Mouse (Mus musculus) megakaryocyte, adult 5-6 weeks (primary cell): Measurements from ENCODE around the gene Srsf11. TPM values are rescaled to one million over a fixed set of nuclear protein-coding genes. Genes with fewer than 3 reads are reported as not detected.
A peak's percentile ranks its signal among the peaks of the same experiment; 100 is the strongest.

Source experiments
- ATAC-seq: 2 replicates; pipeline ENCODE4 v1.8.0; 2016; ENCODE audit warnings: mild to moderate bottlenecking, inconsistent platforms; ENCODE audit not compliant: poor library complexity, severe bottlenecking
- total RNA-seq, 2 experiments: library from RNA; stranded (forward) in 1 of 2; stranded (reverse) in 1 of 2; fragments of 153-499, 151-499 nt in 1 of 2; fragments of 221-1000, 200-1000 nt in 1 of 2; gene quantifications; 2 replicates each; pipeline versions ENCODE4 v1.2.3 to v1.2.4; 2015 to 2017

Srsf11 gene
- total RNA-seq (2015) = 162 and 164 TPM in 2 replicates
- 196 TPM in 2 replicates for total RNA-seq (2017)

GRCm38 (mm10) chr3:158036329-158036988 is at the start of gene Srsf11, which contains the start of gene Lrrc40:
Srsf11 (minus strand) TSS chr3:158036639.
Lrrc40 (plus strand) TSS chr3:158036662.
- ATAC-seq = peak; percentile 82

GRCm38 (mm10) chr3:158077828-158078227 is 41.4 kb upstream of the Srsf11 start:
- ATAC-seq = no peak

GRCm38 (mm10) chr3:158077380-158077772 is 40.9 kb upstream of the Srsf11 start:
- peak; percentile 65 for ATAC-seq

- peak; percentile 68 for ATAC-seq
Observed at GRCm38 (mm10) chr3:158076685-158077379, 40.4 kb upstream of the Srsf11 start.

GRCm38 (mm10) chr3:158075004-158075403 is 38.6 kb upstream of the Srsf11 start:
- ATAC-seq = no peak

GRCm38 (mm10) chr3:158068613-158069263 is 32.3 kb upstream of the Srsf11 start:
- ATAC-seq = no peak

GRCm38 (mm10) chr3:158067916-158068315 is 31.5 kb upstream of the Srsf11 start:
- no peak for ATAC-seq

- ATAC-seq = no peak
Observed at GRCm38 (mm10) chr3:158065256-158065655, 28.8 kb upstream of the Srsf11 start.

GRCm38 (mm10) chr3:158061811-158062523 is 25.5 kb upstream of the Srsf11 start:
- peak; percentile 94 for ATAC-seq

GRCm38 (mm10) chr3:158060621-158061291 is 24.3 kb upstream of the Srsf11 start:
- ATAC-seq = no peak; the same call in 1 of the 2 replicates

GRCm38 (mm10) chr3:158049508-158049907 is 13.1 kb upstream of the Srsf11 start:
- no peak for ATAC-seq

- no peak for ATAC-seq
Observed at GRCm38 (mm10) chr3:158040755-158041154, 4.3 kb upstream of the Srsf11 start.

GRCm38 (mm10) chr3:158038106-158038505 is 1.7 kb upstream of the Srsf11 start:
- ATAC-seq = no peak

- ATAC-seq = no peak
Observed at GRCm38 (mm10) chr3:158035866-158036265, 573 bp downstream of the Srsf11 start.

GRCm38 (mm10) chr3:158032106-158032505 is 4.3 kb downstream of the Srsf11 start:
- ATAC-seq = 0 out of 2 replicates have a peak, but pooled peaks have one; percentile 5

GRCm38 (mm10) chr3:158031371-158031925 is 5.0 kb downstream of the Srsf11 start:
- peak; percentile 70 for ATAC-seq

GRCm38 (mm10) chr3:158009762-158010320 is 26.6 kb downstream of the Srsf11 start:
- no peak for ATAC-seq

GRCm38 (mm10) chr3:158008647-158009046 is 27.8 kb downstream of the Srsf11 start:
- no peak for ATAC-seq

- ATAC-seq = peak; percentile 82
Observed at GRCm38 (mm10) chr3:157998742-157999369, 37.6 kb downstream of the Srsf11 start.
